Comparison of ENCODE assay signal across 10 mouse cellular contexts in genomic region chr15:81935869-81936637, GRCm38 (mm10). TPM values are rescaled to one million over a fixed set of nuclear protein-coding genes. Genes with fewer than 3 reads are reported as not detected.
A peak's percentile ranks its signal among the peaks of the same experiment; 100 is the strongest.
DNase-seq lines count a peak whose midpoint lies in the region; ATAC-seq and TF ChIP-seq lines count a peak whose summit lies in the region.
"Had no signal": no experiment of that assay in that cellular context is flagged by ENCODE, and none has a peak within 500 bp of the region (broad histone marks: within the 10 kb centered on the region; RNA-seq: fewer than 3 reads in every experiment).

No protein-coding gene starts in this region.

- no peak for TF ChIP-seq CTCF in G1E (IDR thresholded peaks at IDR 0.05; ENCODE audit: low read depth, low read length)

- peaks cover 22% of the 10 kb centered on the region for H3K4me1 ChIP-seq in heart, embryonic 15.5 days (replicated peaks)
- H3K4me1 ChIP-seq in G1E (ENCODE audit: insufficient read depth, low read depth, low read length) = peaks cover 50% of the 10 kb centered on the region
- peaks cover 40% of the 10 kb centered on the region for H3K4me1 ChIP-seq in hindbrain, embryonic 10.5 days (replicated peaks)
- peaks cover 29% of the 10 kb centered on the region for H3K4me1 ChIP-seq in midbrain, embryonic 12.5 days

- H3K27me3 ChIP-seq in heart, embryonic 15.5 days = no peaks in the 10 kb centered on the region
- peaks cover 49% of the 10 kb centered on the region for H3K27me3 ChIP-seq in G1E (ENCODE audit: insufficient read depth, low read length)
- H3K27me3 ChIP-seq in hindbrain, embryonic 10.5 days (ENCODE audit: insufficient read depth, poor library complexity, severe bottlenecking) = peaks cover 12% of the 10 kb centered on the region
- peaks cover 19% of the 10 kb centered on the region for H3K27me3 ChIP-seq in midbrain, embryonic 12.5 days

- DNase-seq in heart, adult 8-10 months (ENCODE audit: low spot score) = no peak
- DNase-seq in G1E (ENCODE audit: low spot score) = no peak
- no peak for DNase-seq in hindbrain, embryonic 10.5 days (ENCODE audit: low spot score)
- DNase-seq in thymus, postnatal 25 days = no peak
- DNase-seq in spleen, adult 12 weeks (ENCODE audit: low spot score) = no peak
- DNase-seq in frontal cortex, adult 2 months (ENCODE audit: extremely low spot score in 1 of 2, low spot score in 1 of 2) = no peak
- DNase-seq: thymus, postnatal 36 days had no signal

- no peaks in the 10 kb centered on the region for H3K36me3 ChIP-seq in heart, embryonic 15.5 days
- no peaks in the 10 kb centered on the region for H3K36me3 ChIP-seq in G1E (replicated peaks)
- no peaks in the 10 kb centered on the region for H3K36me3 ChIP-seq in hindbrain, embryonic 10.5 days
- H3K36me3 ChIP-seq in midbrain, embryonic 12.5 days = no peaks in the 10 kb centered on the region

- H3K4me2 ChIP-seq in heart, embryonic 15.5 days = peak overlapping the region; percentile 68
- H3K4me2 ChIP-seq in midbrain, embryonic 12.5 days (replicated peaks) = peak overlapping the region; percentile 61

- peak overlapping the region; percentile 37 for H3K27ac ChIP-seq in heart, embryonic 15.5 days
- peak overlapping the region; percentile 76 for H3K27ac ChIP-seq in hindbrain, embryonic 10.5 days
- peak overlapping the region; percentile 75 for H3K27ac ChIP-seq in midbrain, embryonic 12.5 days (replicated peaks)

- WGBS in heart, embryonic 15.5 days = 52% methylated on average over 7 of the region's 7 CpGs
- 63% methylated on average over 7 of the region's 7 CpGs for WGBS in hindbrain, embryonic 10.5 days
- 55% methylated on average over 7 of the region's 7 CpGs for WGBS in midbrain, embryonic 12.5 days

- H3K9ac ChIP-seq in heart, embryonic 15.5 days = no peak overlapping the region
- H3K9ac ChIP-seq in midbrain, embryonic 12.5 days (replicated peaks) = peak overlapping the region; percentile 61

- peak overlapping the region; percentile 47 for H3K4me3 ChIP-seq in heart, embryonic 15.5 days
- no peak overlapping the region for H3K4me3 ChIP-seq in G1E (ENCODE audit: low read depth, low read length)
- peak overlapping the region; percentile 55 for H3K4me3 ChIP-seq in hindbrain, embryonic 10.5 days
- H3K4me3 ChIP-seq in midbrain, embryonic 12.5 days = peak overlapping the region; percentile 50

- ATAC-seq in heart, embryonic 15.5 days (replicated peaks; ENCODE audit: insufficient number of reproducible peaks, insufficient read depth, low FRiP score, low read depth) = no peak
- ATAC-seq in G1E (ENCODE audit: extremely low read depth, insufficient number of reproducible peaks, low FRiP score, poor library complexity, severe bottlenecking) = peak; percentile 15; the same call in 1 of the 2 replicates
- ATAC-seq in midbrain, embryonic 12.5 days (ENCODE audit: low FRiP score, low read depth) = no peak

- H3K9me3 ChIP-seq in heart, embryonic 15.5 days (replicated peaks) = no peaks in the 10 kb centered on the region
- H3K9me3 ChIP-seq in G1E (replicated peaks) = no peaks in the 10 kb centered on the region
- H3K9me3 ChIP-seq in hindbrain, embryonic 10.5 days = no peaks in the 10 kb centered on the region
- no peaks in the 10 kb centered on the region for H3K9me3 ChIP-seq in midbrain, embryonic 12.5 days

RNA-seq across cellular contexts. Expression of gene Csdc2, which starts 0.5 kb away (rescaled TPM):
- 5.7 and 9.6 TPM in 2 replicates for polyA plus RNA-seq in heart, embryonic 15.5 days (2015; fragmentation: Nextera tagmentation; extraction: Ambion mirVana)
- 100 to 1,000 TPM in 1 of 4 experiments, 10 to 100 TPM in 3; 64.7 to 103 (median 72.9) TPM for total RNA-seq in heart, adult 8-10 months (2022)
- not detected in 2 replicates for total RNA-seq in G1E (2014; fragmentation: Nextera tagmentation)
- total RNA-seq in G1E (2017) = 0.17 TPM in 1 of 2 replicates, not detected in the other
- not detected in 2 replicates for polyA plus RNA-seq in G1E (2012)
- polyA plus RNA-seq in hindbrain, embryonic 10.5 days (2016; fragmentation: Nextera tagmentation; extraction: Ambion mirVana) = 13.8 and 33.7 TPM in 2 replicates
- 38.0 and 40.2 TPM in 2 replicates for polyA plus RNA-seq in midbrain, embryonic 12.5 days (2016; fragmentation: Nextera tagmentation; extraction: Ambion mirVana)
- 228 and 277 TPM in 2 replicates for polyA plus RNA-seq in frontal cortex, adult 2 months (2012; rRNA removed)
- total RNA-seq: hematopoietic stem cell, adult 5-6 weeks had no signal

RNA-seq across cellular contexts. Expression of gene Polr3h, which starts 10.0 kb away (rescaled TPM):
- 134 and 145 TPM in 2 replicates for polyA plus RNA-seq in heart, embryonic 15.5 days (2015; fragmentation: Nextera tagmentation; extraction: Ambion mirVana)
- 10 to 100 TPM in 1 of 4 experiments, 1 to 10 TPM in 3; 7.6 to 10.3 (median 9.6) TPM for total RNA-seq in heart, adult 8-10 months (2022)
- total RNA-seq in G1E (2014; fragmentation: Nextera tagmentation) = 6.8 and 8.4 TPM in 2 replicates
- total RNA-seq in G1E (2017) = 25.0 and 26.7 TPM in 2 replicates
- polyA plus RNA-seq in G1E (2012) = 36.8 and 62.8 TPM in 2 replicates
- 84.8 and 86.3 TPM in 2 replicates for polyA plus RNA-seq in hindbrain, embryonic 10.5 days (2016; fragmentation: Nextera tagmentation; extraction: Ambion mirVana)
- 60.8 and 71.6 TPM in 2 replicates for polyA plus RNA-seq in midbrain, embryonic 12.5 days (2016; fragmentation: Nextera tagmentation; extraction: Ambion mirVana)
- polyA plus RNA-seq in frontal cortex, adult 2 months (2012; rRNA removed) = 48.7 and 59.8 TPM in 2 replicates

RNA-seq across cellular contexts. Expression of gene Pmm1, which starts 24.7 kb away (rescaled TPM):
- 18.1 and 27.9 TPM in 2 replicates for polyA plus RNA-seq in heart, embryonic 15.5 days (2015; fragmentation: Nextera tagmentation; extraction: Ambion mirVana)
- 10 to 100 TPM; 25.4 to 39.1 (median 28.2) TPM for total RNA-seq in heart, adult 8-10 months (2022)
- total RNA-seq in G1E (2014; fragmentation: Nextera tagmentation) (51.6 and 57.8 TPM in 2 replicates), G1E (2017) (35.9 and 42.9 TPM in 2 replicates)
- 157 and 161 TPM in 2 replicates for polyA plus RNA-seq in G1E (2012)
- 37.3 and 39.0 TPM in 2 replicates for polyA plus RNA-seq in hindbrain, embryonic 10.5 days (2016; fragmentation: Nextera tagmentation; extraction: Ambion mirVana)
- 26.6 and 30.4 TPM in 2 replicates for polyA plus RNA-seq in midbrain, embryonic 12.5 days (2016; fragmentation: Nextera tagmentation; extraction: Ambion mirVana)
- polyA plus RNA-seq in frontal cortex, adult 2 months (2012; rRNA removed) = 283 and 289 TPM in 2 replicates

RNA-seq across cellular contexts. Expression of gene 1700029P11Rik, which starts 44.3 kb away (rescaled TPM):
- polyA plus RNA-seq in heart, embryonic 15.5 days (2015; fragmentation: Nextera tagmentation; extraction: Ambion mirVana) = not detected in 2 replicates
- not detected for total RNA-seq in heart, adult 8-10 months (2022)
- not detected in 2 replicates for total RNA-seq in G1E (2014; fragmentation: Nextera tagmentation)
- not detected in 2 replicates for total RNA-seq in G1E (2017)
- not detected in 2 replicates for polyA plus RNA-seq in G1E (2012)
- not detected in 2 replicates for polyA plus RNA-seq in hindbrain, embryonic 10.5 days (2016; fragmentation: Nextera tagmentation; extraction: Ambion mirVana)
- polyA plus RNA-seq in midbrain, embryonic 12.5 days (2016; fragmentation: Nextera tagmentation; extraction: Ambion mirVana) = not detected in 2 replicates
- polyA plus RNA-seq in frontal cortex, adult 2 months (2012; rRNA removed) = not detected in 2 replicates
- total RNA-seq: hematopoietic stem cell, adult 5-6 weeks had no signal

RNA-seq across cellular contexts. Expression of gene Xrcc6, which starts 51.6 kb away (rescaled TPM):
- polyA plus RNA-seq in heart, embryonic 15.5 days (2015; fragmentation: Nextera tagmentation; extraction: Ambion mirVana) = 58.2 and 85.4 TPM in 2 replicates
- 10 to 100 TPM; 20.9 to 28.1 (median 26.8) TPM for total RNA-seq in heart, adult 8-10 months (2022)
- total RNA-seq in G1E (2014; fragmentation: Nextera tagmentation) = 49.8 and 50.1 TPM in 2 replicates
- 114 and 154 TPM in 2 replicates for total RNA-seq in G1E (2017)
- 10.1 and 12.4 TPM in 2 replicates for polyA plus RNA-seq in G1E (2012)
- 62.1 and 75.1 TPM in 2 replicates for polyA plus RNA-seq in hindbrain, embryonic 10.5 days (2016; fragmentation: Nextera tagmentation; extraction: Ambion mirVana)
- 50.2 and 50.5 TPM in 2 replicates for polyA plus RNA-seq in midbrain, embryonic 12.5 days (2016; fragmentation: Nextera tagmentation; extraction: Ambion mirVana)
- 23.3 and 27.2 TPM in 2 replicates for polyA plus RNA-seq in frontal cortex, adult 2 months (2012; rRNA removed)
